Mouse (Mus musculus) layer of hippocampus, adult 8-10 months (tissue): ENCODE measurements around the gene Gsdmc4. TPM values are rescaled to one million over a fixed set of nuclear protein-coding genes. Genes with fewer than 3 reads are reported as not detected.
"Not testable (repeated sequence)": the region's sequence is repeated elsewhere in the genome, so short reads cannot be mapped to it uniquely, and the experiment has no call there.

ENCODE experiments used
- DNase-seq, 2 experiments: peaks; one replicate each; pipeline ENCODE4 v3.0.0; 2022; ENCODE audit warnings: low spot score in 2 of 2
- total RNA-seq, 4 experiments: library from RNA; stranded (reverse); gene quantifications; 2 replicates each; pipeline ENCODE4 v1.2.4; 2022

Gsdmc4 gene
- total RNA-seq: not detected

DNA sequence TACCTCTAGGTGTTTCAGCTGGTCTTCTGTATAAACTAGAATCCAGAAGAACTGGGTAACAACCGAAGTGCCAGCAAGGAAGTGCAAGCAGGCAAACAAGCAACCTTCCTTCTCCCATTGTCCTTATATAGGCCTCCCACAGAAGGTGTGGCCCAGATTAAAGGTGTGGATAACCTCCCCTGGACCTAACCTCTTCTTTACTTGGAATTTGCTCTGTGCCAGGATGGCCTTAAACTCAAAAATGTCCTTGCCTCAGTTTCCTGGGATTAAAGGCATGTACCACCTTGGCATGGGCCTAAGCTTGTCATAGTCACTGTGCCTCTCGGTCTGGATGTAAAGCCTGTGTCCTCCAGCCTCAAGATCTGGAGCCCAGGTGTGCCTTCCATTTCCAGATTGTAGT, at the start of gene Gsdmc4:
TSS of gene Gsdmc4 (minus strand) at position 101 of the 400 bp plus-strand sequence.
- DNase-seq: not testable (repeated sequence)

DNA sequence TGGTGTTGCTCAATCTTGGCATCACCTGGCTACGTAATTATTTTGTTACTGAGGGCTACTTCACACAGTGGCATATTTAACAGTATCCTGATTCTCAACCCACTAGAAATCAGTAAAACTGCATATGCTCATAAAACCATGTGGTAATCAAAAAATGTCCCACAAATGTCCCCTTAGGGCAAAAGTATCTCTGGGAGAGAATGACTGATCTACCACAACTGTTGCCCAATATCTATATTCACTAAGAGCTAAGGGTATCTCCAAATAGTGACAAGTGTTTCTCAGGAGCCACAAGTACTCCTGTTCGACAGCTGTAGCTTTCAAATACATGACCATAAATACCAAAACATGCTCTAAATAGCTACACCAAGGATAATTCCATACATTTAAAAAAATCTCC, 48.4 kb upstream of the Gsdmc4 start:
- no peak for DNase-seq

DNA sequence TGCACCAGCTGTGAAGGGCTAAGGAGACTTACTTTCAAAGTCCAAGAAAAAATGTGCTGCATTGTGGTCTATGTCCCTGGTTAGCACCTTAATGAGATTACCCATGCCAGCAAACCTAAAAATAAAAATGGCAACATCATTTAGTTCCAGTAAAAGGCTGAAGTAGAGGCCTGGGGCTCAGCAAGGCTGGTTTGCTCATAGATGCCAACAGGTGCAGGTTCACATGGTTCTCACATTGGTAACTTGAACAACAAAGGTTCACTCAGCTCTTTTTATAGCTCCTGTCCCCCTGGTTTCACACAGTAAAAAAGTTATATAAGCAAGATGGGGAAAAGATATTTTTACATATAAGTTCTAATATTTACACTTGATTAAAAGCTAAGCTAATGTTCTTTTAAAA, 45.5 kb upstream of the Gsdmc4 start:
- DNase-seq: no peak

DNA sequence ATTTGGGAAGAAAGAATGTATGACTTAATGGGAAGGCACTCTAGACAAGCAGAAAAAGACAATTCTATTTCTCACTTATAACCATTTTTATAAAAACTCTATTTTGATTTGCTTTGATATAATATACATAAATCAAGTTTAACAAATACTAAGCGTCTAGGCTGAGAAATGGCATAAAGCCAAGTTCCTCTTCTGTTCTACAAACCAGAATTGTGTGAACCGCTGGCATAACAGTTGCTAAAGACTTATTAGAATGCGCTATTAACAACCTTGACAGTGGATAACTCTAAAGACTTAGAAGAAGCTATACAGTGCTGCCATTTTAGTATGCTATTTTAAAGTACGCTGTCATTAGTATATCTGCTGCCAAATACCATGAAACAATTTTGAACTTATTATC, 41.2 kb upstream of the Gsdmc4 start:
- no peak for DNase-seq

DNA sequence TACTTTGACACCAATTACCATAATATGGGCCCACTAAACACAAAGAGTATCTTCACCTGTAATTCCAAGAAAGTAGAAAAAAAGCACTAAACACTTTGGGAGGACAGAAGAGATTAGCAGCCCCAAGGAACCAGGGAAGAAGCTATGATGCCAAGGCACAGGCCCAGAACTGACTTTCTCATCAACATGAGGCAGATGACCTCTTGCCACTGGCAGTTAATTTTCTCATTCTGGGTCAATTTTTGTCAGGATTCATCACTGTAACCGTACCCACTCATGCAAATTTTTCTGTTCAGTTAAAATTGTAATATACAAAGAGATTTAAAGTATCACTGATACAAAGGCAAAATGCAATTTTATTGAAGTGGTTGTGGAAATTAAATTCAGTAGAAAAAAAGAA, 29.1 kb upstream of the Gsdmc4 start:
- DNase-seq: no peak

DNA sequence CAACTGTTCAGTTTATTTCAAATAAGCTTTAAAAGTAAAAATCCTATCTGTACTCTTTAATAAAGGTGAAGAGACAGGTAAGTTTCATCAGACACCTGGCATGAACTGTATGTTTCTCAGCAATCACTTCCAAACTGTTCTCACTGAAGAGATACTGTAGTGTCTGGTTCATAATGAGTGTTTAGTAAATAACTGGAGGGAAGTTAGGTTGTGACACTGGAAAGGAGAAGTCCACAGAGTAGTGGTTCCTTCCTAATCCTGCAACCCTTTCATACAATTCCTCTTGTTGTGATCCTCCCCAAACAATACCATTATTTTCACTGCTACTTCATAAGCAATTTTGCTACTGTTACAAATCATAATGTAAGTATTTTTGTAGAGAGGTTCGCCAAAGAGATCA, 20.6 kb upstream of the Gsdmc4 start:
- no peak for DNase-seq

DNA sequence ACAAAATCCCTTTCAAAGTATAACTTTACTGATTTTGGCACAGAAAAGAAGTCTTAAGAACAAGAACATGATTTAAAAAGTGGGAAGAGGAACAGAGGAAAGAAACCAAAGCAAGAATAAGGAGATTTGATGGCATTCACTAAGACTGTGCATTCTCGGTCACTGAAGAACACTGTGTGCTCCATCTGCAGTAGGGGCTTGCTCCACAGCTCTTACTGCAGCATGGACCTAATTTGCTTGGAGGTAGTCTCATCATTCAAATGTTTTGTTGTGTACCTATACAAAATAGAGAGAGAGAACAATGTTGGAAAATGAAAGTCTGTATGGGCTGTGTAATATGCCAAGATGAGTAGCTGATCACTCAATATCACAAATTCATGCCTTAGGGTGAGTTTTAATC, 19.3 kb upstream of the Gsdmc4 start:
- no peak for DNase-seq

DNA sequence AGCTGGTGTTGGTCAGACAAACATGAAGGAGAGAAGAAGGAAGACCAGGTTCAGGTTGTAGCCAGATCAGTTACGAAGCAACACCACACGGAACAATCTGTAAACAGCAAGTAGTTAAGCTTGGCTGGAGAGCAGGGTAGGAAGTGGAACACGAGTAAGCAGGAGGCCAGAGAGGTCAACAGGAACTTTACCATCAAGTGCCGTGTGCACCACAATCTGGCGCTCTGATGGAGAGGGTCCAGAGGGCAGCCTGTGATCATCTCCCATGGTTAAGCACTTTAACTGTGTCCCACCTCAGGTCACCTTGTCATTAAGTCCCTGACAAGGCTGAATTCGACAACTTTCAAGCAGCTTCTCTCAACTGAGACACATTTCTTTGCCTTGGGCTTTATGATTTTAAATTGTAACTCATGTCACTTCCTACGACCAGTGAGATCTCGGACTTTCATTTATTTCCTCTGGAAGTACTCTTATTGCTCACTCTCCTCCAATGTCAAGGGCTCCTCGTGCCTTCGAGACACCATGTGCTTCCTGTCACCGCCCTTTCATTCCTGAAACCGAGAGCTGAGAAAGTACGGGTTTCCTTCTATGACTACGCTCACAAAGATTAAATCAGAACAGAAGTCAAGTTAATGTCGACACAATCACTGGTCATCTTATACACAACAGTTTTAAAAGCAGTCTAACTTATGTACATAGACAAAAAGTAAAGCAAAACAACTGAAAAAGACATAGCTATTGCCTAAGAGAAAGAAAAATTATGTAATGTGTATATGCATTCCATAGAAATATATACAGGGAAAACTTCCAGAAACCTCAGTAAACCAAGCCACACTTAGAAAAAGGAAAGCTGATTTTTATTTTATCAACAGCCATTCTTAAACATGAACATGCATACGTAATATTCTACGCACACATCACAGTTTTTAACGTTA, 18.3 kb upstream of the Gsdmc4 start:
- DNase-seq: no peak

DNA sequence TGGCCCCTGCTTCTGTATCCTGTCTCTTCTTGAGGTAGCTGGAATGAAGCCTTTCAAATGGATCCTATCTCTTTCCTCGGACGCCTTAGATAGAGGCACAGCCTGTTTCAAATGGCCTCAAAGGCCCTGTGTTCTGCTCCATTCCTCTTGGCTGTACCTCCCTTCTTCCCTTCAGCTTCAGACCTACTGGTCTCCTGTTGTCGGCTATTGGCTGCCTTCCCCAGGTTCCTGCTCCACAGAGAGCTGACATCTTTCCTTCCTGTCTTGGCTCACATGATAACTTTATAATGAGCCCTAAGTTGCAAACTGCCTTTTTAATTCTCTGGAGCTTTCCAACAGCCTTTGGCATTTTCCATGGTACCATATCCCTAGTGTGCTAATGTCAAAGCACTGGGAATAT, 14.1 kb upstream of the Gsdmc4 start:
- DNase-seq: no peak

DNA sequence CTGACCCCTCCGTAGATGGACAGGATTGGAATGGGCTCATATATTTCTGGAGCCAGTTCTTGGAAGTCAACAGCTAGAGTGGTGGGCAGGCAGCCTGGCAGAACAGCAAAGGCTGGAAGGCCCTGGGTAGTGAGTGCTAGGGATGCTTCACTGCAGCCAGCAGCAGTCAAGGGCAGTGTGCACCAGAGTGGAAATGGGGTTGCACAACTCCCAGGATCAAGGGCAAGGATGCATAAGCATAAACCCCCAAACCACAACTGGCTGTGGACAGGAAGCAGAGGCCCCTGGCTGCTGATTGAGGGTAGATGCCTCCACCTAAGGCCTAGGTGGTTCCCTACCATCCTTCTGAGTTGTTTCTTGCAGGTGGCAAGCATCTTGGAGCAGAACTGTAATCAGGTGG, 12.4 kb upstream of the Gsdmc4 start:
- no peak for DNase-seq

DNA sequence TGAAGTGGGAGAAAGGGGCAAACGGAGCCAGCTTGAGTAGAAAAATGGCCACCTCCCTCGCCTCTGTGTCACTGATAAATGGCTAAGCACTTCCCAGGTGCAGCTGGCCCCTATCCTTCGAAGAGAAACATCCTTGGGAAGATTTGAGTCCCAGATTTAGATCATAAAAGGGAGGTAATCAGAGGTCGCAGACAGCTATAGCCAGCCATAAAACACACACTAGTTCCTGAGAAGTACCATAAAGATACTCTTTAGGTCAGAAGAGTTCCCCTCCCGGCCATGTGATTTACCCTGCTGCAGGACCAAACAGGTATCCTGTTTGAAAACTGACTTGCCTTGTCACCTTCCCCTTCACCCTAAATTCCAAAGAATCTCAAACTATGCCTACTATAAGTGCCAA, 9.5 kb upstream of the Gsdmc4 start:
- DNase-seq: not testable (repeated sequence)

DNA sequence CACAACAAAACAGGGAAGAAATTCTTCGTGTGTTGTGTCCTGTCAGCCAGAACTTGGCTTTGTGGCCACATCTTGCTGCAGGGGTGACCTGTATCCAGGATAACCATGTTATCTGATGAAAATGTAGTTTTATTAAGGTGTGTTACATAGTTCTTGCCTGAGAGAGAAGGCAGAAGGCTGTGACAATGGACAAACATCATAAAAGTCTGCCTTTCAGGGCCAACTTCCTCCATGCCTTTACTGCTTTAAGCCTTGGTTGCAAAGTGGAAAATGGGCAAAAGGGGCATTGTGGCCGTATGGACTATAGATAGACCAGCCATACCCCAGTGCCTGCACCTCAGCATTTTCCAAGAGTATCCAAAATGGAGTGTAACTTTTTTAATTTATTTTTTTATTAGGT, 7.6 kb upstream of the Gsdmc4 start:
- DNase-seq: not testable (repeated sequence)

DNA sequence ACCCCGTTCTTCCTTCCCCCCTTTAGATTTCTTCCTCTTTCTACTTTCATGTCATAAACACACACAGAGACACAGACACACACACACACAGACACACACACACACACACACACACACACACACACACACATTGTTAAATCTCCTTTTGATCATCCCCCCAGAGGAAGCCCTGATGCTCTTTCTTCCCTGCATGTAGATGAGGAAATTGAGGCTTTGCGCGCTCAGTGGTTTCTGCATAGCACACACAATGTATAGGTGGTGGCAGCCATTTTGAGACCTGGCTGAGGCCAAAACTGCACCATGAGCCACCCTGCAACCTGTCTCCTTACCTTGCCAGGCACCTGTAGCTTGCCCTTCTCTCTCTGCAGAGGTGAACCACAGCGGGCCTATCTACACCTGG, 4.5 kb upstream of the Gsdmc4 start:
- DNase-seq: not testable (repeated sequence)

DNA sequence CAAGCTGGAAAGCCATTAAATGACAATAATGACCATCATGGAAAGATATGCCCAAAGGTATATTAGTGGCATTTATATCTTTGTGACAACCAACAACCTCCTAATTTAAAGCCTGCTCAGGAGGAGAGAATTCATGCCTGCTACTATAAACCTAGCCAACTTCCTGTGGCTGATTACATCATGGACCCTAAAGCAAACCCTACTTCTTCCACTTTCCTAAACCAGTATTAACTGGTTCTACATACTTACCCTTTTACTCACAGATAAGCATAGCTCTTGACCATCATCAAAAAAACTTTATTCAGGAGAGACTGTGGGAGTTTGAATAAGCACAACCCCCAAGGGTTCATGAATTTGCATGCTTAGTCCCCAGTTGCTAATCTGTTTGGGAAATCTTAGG, 2.2 kb downstream of the Gsdmc4 start:
- not testable (repeated sequence) for DNase-seq

DNA sequence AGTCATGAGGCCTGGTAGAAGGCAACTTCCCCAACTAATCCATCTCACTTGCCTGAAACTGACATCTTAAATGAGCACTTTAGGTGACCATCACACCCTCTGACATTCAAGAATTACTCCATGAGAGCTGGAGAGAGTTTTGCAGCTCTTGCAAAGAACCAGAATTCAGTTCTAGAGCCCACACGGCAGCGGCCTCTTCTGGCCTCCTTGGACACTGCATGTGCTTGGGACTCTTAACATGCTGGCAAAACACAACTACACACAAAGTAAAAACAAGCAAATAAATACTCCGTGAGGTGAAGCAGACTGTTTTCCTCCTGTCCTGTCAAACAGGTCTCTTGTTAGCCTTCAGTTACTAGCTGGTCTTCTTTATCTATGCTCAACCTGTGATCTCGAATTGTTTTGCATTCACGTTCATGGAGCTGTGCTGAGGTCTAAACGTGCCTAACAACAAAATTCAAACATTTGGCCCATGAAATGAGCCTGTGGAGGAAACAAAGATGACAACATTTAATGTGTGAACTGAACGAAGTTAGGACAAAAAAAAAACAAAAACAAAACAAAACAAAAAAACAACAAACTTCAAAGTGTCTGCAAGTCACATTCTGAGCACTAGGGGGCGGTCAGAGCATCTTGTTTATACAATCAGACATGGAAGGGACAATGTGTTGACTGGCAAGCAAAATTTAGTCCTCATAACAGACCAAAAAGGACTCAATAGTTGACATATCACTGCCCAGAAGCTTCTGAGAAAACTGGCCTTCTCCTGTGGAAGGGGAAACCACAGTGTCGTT, 16.3 kb downstream of the Gsdmc4 start:
- DNase-seq: peak in 1 of 2 experiments; percentile 12

DNA sequence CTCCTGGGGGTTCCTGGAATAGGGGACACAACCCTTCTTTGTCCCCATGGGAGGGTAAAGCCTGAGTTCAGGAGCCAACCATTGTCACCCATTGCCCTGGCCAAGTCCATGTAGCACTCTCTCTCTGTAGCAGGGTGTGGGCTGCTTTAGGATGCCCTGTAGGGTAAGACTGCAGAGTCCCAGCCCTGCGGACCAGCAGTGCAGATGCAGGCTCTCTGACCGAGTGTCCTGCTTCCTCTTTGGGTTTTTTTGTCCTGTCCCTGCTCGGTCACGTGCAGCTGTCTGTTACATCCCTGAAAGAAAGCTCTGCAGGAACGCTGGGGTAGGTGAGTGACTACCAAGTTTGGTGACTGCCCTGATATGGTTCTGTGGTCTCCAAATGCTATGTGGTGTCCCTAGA, 23.7 kb downstream of the Gsdmc4 start:
- not testable (repeated sequence) for DNase-seq

DNA sequence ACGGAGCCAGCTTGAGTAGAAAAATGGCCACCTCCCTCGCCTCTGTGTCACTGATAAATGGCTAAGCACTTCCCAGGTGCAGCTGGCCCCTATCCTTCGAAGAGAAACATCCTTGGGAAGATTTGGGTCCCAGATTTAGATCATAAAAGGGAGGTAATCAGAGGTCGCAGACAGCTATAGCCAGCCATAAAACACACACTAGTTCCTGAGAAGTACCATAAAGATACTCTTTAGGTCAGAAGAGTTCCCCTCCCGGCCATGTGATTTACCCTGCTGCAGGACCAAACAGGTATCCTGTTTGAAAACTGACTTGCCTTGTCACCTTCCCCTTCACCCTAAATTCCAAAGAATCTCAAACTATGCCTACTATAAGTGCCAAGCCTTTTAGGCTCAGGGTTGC, 24.1 kb downstream of the Gsdmc4 start:
- not testable (repeated sequence) for DNase-seq

DNA sequence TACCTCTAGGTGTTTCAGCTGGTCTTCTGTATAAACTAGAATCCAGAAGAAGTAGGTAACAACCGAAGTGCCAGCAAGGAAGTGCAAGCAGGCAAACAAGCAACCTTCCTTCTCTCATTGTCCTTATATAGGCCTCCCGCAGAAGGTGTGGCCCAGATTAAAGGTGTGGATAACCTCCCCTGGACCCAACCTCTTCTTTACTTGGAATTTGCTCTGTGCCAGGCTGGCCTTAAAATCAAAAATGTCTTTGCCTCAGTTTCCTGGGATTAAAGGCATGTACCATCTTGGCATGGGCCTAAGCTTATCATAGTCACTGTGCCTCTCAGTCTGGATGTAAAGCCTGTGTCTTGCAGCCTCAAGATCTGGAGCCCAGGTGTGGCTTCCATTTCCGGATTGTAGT, 33.6 kb downstream of the Gsdmc4 start, which contains the start of gene Gsdmc3:
TSS of gene Gsdmc3 (minus strand) at position 101 of the 400 bp plus-strand sequence.
- not testable (repeated sequence) for DNase-seq

DNA sequence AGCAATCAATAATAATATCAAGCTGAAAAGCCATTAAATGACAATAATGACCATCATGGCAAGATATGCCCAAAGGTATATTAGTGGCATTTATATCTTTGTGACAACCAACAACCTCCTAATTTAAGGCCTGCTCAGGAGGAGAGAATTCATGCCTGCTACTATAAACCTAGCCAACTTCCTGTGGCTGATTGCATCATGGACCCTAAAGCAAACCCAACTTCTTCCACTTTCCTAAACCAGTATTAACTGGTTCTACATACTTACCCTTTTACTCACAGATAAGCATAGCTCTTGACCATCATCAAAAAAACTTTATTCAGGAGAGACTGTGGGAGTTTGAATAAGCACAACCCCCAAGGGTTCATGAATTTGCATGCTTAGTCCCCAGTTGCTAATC, 35.9 kb downstream of the Gsdmc4 start:
- not testable (repeated sequence) for DNase-seq

DNA sequence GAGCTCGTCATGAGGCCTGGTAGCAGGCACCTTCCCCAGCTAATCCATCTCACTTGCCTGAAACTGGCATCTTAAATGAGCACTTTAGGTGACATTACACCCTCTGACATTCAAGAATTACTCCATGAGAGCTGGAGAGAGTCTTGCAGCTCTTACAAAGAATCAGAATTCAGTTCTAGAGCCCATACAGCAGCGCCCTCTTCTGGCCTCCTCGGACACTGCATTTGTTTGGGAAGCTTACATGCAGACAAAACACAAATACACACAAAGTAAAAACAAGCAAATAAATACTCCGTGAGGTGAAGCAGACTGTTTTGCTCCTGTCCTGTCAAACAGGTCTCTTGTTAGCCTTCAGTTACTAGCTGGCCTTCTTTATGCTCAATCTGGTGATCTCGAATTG, 50.1 kb downstream of the Gsdmc4 start:
- not testable (repeated sequence) for DNase-seq
